9 mouse cellular contexts compared by ENCODE assay signal in genomic region chr11:10952914-10953313, GRCm38 (mm10).
"Had no signal": no experiment of that assay in that cellular context is flagged by ENCODE, and none has a peak within 500 bp of the region (broad histone marks: within the 10 kb centered on the region; RNA-seq: fewer than 3 reads in every experiment).

No protein-coding gene starts in this region.

- DNase-seq: kidney, adult 2 months; kidney, postnatal 14 days; lung, adult 2 months; lung, postnatal 4 days; midbrain, embryonic 14.5 days; right cerebral cortex, postnatal 4 days; spleen, adult 18-20 months; thymus, adult 2 months; thymus, postnatal 4 days had no signal
